Mouse (Mus musculus) heart, embryonic 12.5 days (tissue): ENCODE results near the gene 1700080E11Rik. TPM values are rescaled to one million over a fixed set of nuclear protein-coding genes. Genes with fewer than 3 reads are reported as not detected.

ENCODE experiments used
- ATAC-seq: fragments of 200-750 bp; cut with Nextera tagmentation; 2 replicates; pipeline ENCODE4 v1.8.0; 2017; ENCODE audit warnings: moderate TSS enrichment, moderate library complexity; ENCODE audit not compliant: insufficient number of reproducible peaks, low FRiP score
- H3K27ac ChIP-seq: fragments of 300-500 bp; sonication (generic); 2 replicates; pipeline ENCODE4 v1.5.1; 2016; ENCODE audit warnings: mild to moderate bottlenecking, moderate library complexity; ENCODE audit not compliant: poor library complexity, severe bottlenecking
- H3K27me3 ChIP-seq: fragments of 300-500 bp; sonication (generic); replicated peaks from 2 replicates; pipeline ENCODE4 v1.6.1; 2016; ENCODE audit warnings: mild to moderate bottlenecking, moderate library complexity
- H3K36me3 ChIP-seq: fragments of 300-500 bp; sonication (generic); 2 replicates; pipeline ENCODE4 v1.6.1; 2016; ENCODE audit warnings: mild to moderate bottlenecking, moderate library complexity
- H3K4me1 ChIP-seq: fragments of 300-500 bp; sonication (generic); replicated peaks from 2 replicates; pipeline ENCODE4 v1.6.1; 2016; ENCODE audit warnings: mild to moderate bottlenecking
- H3K4me2 ChIP-seq: fragments of 300-500 bp; sonication (generic); 2 replicates; pipeline ENCODE4 v1.6.1; 2016; ENCODE audit warnings: mild to moderate bottlenecking, moderate library complexity
- H3K4me3 ChIP-seq: fragments of 300-500 bp; sonication (generic); 2 replicates; pipeline ENCODE4 v1.5.1; 2016; ENCODE audit warnings: mild to moderate bottlenecking
- H3K9ac ChIP-seq: fragments of 300-500 bp; sonication (generic); 2 replicates; pipeline ENCODE4 v1.6.1; 2016; ENCODE audit warnings: mild to moderate bottlenecking, moderate library complexity
- H3K9me3 ChIP-seq: fragments of 300-500 bp; sonication (generic); replicated peaks from 2 replicates; pipeline ENCODE4 v1.6.1; 2016; ENCODE audit warnings: mild to moderate bottlenecking, moderate library complexity
- WGBS: fragments of 180-500 bp; shearing (Covaris S2); methylation state at CpG from one replicate; pipeline ENCODE4 v1.1.7; 2016; 5-methylcytosine and 5-hydroxymethylcytosine counted together
- polyA plus RNA-seq: library from polyadenylated mRNA; unstranded; fragments of >200 nt; fragmentation: Nextera tagmentation; extraction: Ambion mirVana; gene quantifications from 2 replicates; pipeline ENCODE4 v1.2.1, GENCODE M21; 2016

1700080E11Rik gene
- polyA plus RNA-seq, 1 experiment from 2014 or later, result not detected

DNA sequence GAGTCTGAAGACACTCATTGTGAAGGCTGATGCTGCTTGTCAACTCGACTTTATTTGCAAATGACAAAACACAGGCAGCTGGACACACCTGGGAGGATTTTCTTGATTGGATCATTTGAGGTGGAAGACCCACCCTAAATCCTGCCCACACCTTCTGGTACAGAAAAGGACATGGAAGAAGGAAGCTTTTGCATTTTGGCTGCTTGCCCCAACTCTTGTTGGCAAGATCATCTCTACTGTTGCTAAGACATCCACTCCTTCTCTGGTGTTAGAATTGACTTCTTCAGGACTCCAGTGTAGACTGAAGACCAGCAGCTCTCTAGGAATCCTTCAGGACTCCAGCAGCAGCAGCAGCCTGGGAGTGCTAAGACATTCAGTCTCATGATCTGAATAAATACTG is 43.0 kb downstream of the 1700080E11Rik start:
- 60% methylated on average over 1 of the region's 1 CpGs for WGBS
- no peak overlapping the region for H3K4me3 ChIP-seq
- ATAC-seq, result no peak
- no peak overlapping the region for H3K27ac ChIP-seq
- H3K36me3 ChIP-seq, result no peaks in the 10 kb centered on the region
- H3K4me2 ChIP-seq, result no peak overlapping the region
- H3K27me3 ChIP-seq, result no peaks in the 10 kb centered on the region
- no peaks in the 10 kb centered on the region for H3K9me3 ChIP-seq
- H3K4me1 ChIP-seq, result no peaks in the 10 kb centered on the region
- H3K9ac ChIP-seq, result no peak overlapping the region

DNA sequence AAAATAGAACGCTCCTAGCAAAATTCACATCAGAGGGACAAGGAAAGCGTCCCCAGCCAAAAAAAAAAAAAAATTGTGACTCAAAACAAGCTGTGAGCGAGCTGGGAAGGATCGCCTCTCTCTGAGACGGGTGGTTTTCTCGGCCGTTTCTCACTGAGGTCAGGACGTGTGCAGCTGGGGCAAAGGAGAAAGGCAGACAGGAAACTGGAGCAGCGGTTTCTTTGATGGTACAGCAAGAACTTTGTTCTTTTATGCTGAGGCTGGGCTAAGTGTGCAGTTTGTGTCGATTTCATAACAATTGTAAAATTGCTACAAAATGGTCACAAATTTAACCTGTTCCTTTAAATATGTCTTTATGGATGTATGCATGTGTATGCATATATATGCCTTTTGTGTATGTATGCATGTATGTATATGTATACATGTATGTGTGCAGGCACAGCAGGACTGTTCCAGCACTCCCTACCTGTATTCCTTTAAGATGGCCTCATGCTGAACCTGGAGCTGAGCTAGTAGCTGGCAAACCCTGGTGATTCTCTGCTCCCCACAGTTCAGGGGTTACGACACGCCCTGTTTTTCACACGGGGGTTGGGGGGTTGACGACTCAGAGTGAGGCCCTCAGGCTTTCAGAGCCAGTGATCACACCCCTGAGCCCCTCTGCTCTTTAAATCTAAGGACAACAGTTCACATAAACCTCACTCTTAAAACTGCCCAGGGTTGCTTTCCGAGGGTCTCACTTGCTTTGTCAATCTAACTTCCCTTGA is 43.9 kb downstream of the 1700080E11Rik start:
- Histone ChIP-seq H3K27ac (no peak overlapping the region), H3K4me2 (no peak overlapping the region), H3K4me1 (no peaks in the 10 kb centered on the region), H3K4me3 (no peak overlapping the region), H3K9me3 (no peaks in the 10 kb centered on the region), H3K27me3 (no peaks in the 10 kb centered on the region), H3K9ac (no peak overlapping the region), H3K36me3 (no peaks in the 10 kb centered on the region)
- WGBS, result 60% methylated on average over 15 of the region's 15 CpGs
- no peak for ATAC-seq

Other genes with a start within 250 kb of the 1700080E11Rik start
- gene Mrpl3, start 91.9 kb downstream of the 1700080E11Rik start, polyA plus RNA-seq, result 116 and 124 TPM in 2 replicates
- gene Nudt16, start 13.3 kb downstream of the 1700080E11Rik start, polyA plus RNA-seq, result 7.9 and 8.6 TPM in 2 replicates